Mouse (Mus musculus) MEL (cell line): ENCODE data around the gene Tmem161a. TPM values are rescaled to one million over a fixed set of nuclear protein-coding genes. Genes with fewer than 3 reads are reported as not detected.
A peak's percentile ranks its signal among the peaks of the same experiment; 100 is the strongest.

Experiments used
- DNase-seq: peaks from one replicate; pipeline ENCODE4 v3.0.0; 2011; ENCODE audit warnings: low read depth, low spot score
- H3K27ac ChIP-seq: 2 replicates; pipeline ENCODE4 v1.5.1; 2012; ENCODE audit warnings: low read depth, mild to moderate bottlenecking, control low read depth, low read length, moderate library complexity; ENCODE audit not compliant: control insufficient read depth
- H3K27me3 ChIP-seq, 2 experiments: fragments of 150-350 bp in 1 of 2; sonication (generic) in 1 of 2; 2 replicates each; pipeline ENCODE4 v1.6.1; 2012; ENCODE audit warnings: low read length in 2 of 2, mild to moderate bottlenecking in 2 of 2, improper control_type of control experiment in 1 of 2, moderate library complexity in 1 of 2; ENCODE audit not compliant: insufficient read depth in 2 of 2, control insufficient read depth in 1 of 2
- H3K36me3 ChIP-seq, 2 experiments: 2 replicates each; pipeline ENCODE4 v1.6.1; 2012 to 2014; ENCODE audit warnings: low read length in 2 of 2, improper control_type of control experiment in 1 of 2, inconsistent platforms in 1 of 2, mild to moderate bottlenecking in 1 of 2; ENCODE audit not compliant: insufficient read depth in 2 of 2, control insufficient read depth in 1 of 2
- H3K4me1 ChIP-seq, 2 experiments: fragments of 150-350 bp in 1 of 2; sonication (generic) in 1 of 2; 2 replicates each; pipeline ENCODE4 v1.6.1; 2012; ENCODE audit warnings: low read length in 2 of 2, improper control_type of control experiment in 1 of 2, mild to moderate bottlenecking in 1 of 2; ENCODE audit not compliant: insufficient read depth in 2 of 2, control insufficient read depth in 1 of 2
- H3K4me3 ChIP-seq, 2 experiments: fragments of 150-350 bp in 1 of 2; sonication (generic) in 1 of 2; 2 replicates each; pipeline ENCODE4 v1.5.1; 2012; ENCODE audit warnings: low read depth in 2 of 2, low read length in 2 of 2, mild to moderate bottlenecking in 2 of 2, moderate library complexity in 2 of 2, control low read depth in 1 of 2, improper control_type of control experiment in 1 of 2; ENCODE audit not compliant: control insufficient read depth in 1 of 2, insufficient read depth in 1 of 2
- H3K79me2 ChIP-seq: 2 replicates; pipeline ENCODE4 v1.6.1; 2012; ENCODE audit warnings: mild to moderate bottlenecking, low read length, moderate library complexity; ENCODE audit not compliant: control insufficient read depth, poor library complexity, insufficient read depth
- H3K9ac ChIP-seq: 2 replicates; pipeline ENCODE4 v1.6.1; 2012; ENCODE audit warnings: low read depth, mild to moderate bottlenecking, control low read depth, low read length, moderate library complexity; ENCODE audit not compliant: control insufficient read depth, poor library complexity, severe bottlenecking
- H3K9me3 ChIP-seq: fragments of 150-350 bp; sonication (generic); replicated peaks from 2 replicates; pipeline ENCODE4 v1.6.1; 2012; ENCODE audit warnings: mild to moderate bottlenecking, low read length, improper control_type of control experiment, moderate library complexity; ENCODE audit not compliant: insufficient read depth
- BHLHE40 ChIP-seq: IDR thresholded peaks from 2 replicates; pipeline ENCODE4 v1.6.1; 2012; ENCODE audit warnings: low read depth, mild to moderate bottlenecking, inconsistent platforms, low read length, improper control_type of control experiment, borderline replicate concordance
- CHD1 ChIP-seq: IDR thresholded peaks from 2 replicates; pipeline ENCODE4 v1.6.1; 2012; ENCODE audit warnings: low read depth, mild to moderate bottlenecking, inconsistent platforms, low read length, improper control_type of control experiment
- CHD2 ChIP-seq: IDR thresholded peaks from 2 replicates; pipeline ENCODE4 v1.6.1; 2011; ENCODE audit warnings: low read length, improper control_type of control experiment
- CTCF ChIP-seq, 3 experiments: IDR thresholded peaks in 2 of 3; conservative IDR thresholded peaks in 1 of 3; 2 replicates each; pipeline ENCODE4 v1.5.1; 2011 to 2012; ENCODE audit warnings: low read length in 3 of 3, low read depth in 2 of 3, mild to moderate bottlenecking in 2 of 3, improper control_type of control experiment in 1 of 3, inconsistent platforms in 1 of 3, mixed read lengths in 1 of 3, moderate library complexity in 1 of 3; ENCODE audit not compliant: control insufficient read depth in 1 of 3, insufficient read depth in 1 of 3, poor library complexity in 1 of 3, severe bottlenecking in 1 of 3
- E2F4 ChIP-seq: IDR thresholded peaks from 2 replicates; pipeline ENCODE4 v1.6.1; 2011; ENCODE audit warnings: low read depth, low read length, improper control_type of control experiment, borderline replicate concordance
- EP300 ChIP-seq, 2 experiments: IDR thresholded peaks; 2 replicates each; pipeline ENCODE4 v1.6.1; 2011; ENCODE audit warnings: improper control_type of control experiment in 2 of 2, low read length in 2 of 2, low read depth in 1 of 2, mild to moderate bottlenecking in 1 of 2
- ETS1 ChIP-seq: IDR thresholded peaks from 2 replicates; pipeline ENCODE4 v1.6.1; 2012; ENCODE audit warnings: low read depth, mild to moderate bottlenecking, inconsistent platforms, low read length, improper control_type of control experiment, moderate library complexity
- GABPA ChIP-seq: IDR thresholded peaks from 2 replicates; pipeline ENCODE4 v1.6.1; 2012; ENCODE audit warnings: low read depth, mild to moderate bottlenecking, inconsistent platforms, low read length, improper control_type of control experiment, moderate library complexity
- HCFC1 ChIP-seq: IDR thresholded peaks from 2 replicates; pipeline ENCODE4 v1.6.1; 2012; ENCODE audit warnings: low read depth, mild to moderate bottlenecking, inconsistent platforms, low read length, improper control_type of control experiment, moderate library complexity
- JUND ChIP-seq: IDR thresholded peaks from 2 replicates; pipeline ENCODE4 v1.6.1; 2011; ENCODE audit warnings: low read depth, mild to moderate bottlenecking, improper control_type of control experiment, low read length
- KAT2A ChIP-seq: conservative IDR thresholded peaks from 2 replicates; pipeline ENCODE4 v1.6.1; 2012; ENCODE audit warnings: low read depth, low read length, improper control_type of control experiment, inconsistent platforms
- MAFK ChIP-seq: IDR thresholded peaks from 2 replicates; pipeline ENCODE4 v1.6.1; 2011; ENCODE audit warnings: low read depth, mild to moderate bottlenecking, low read length, improper control_type of control experiment, borderline replicate concordance
- MAX ChIP-seq: IDR thresholded peaks from 2 replicates; pipeline ENCODE4 v1.6.1; 2011; ENCODE audit warnings: low read length, improper control_type of control experiment
- MAZ ChIP-seq: IDR thresholded peaks from 2 replicates; pipeline ENCODE4 v1.6.1; 2012; ENCODE audit warnings: low read depth, mild to moderate bottlenecking, inconsistent platforms, low read length, improper control_type of control experiment
- MEF2A ChIP-seq: IDR thresholded peaks from 2 replicates; pipeline ENCODE4 v1.6.1; 2014; ENCODE audit warnings: low read depth, mild to moderate bottlenecking, inconsistent platforms, low read length, improper control_type of control experiment; ENCODE audit not compliant: poor library complexity, insufficient replicate concordance, severe bottlenecking; ENCODE audit errors: extremely low read depth
- MXI1 ChIP-seq: IDR thresholded peaks from 2 replicates; pipeline ENCODE4 v1.6.1; 2011; ENCODE audit warnings: mild to moderate bottlenecking, low read depth, low read length, improper control_type of control experiment
- MYB ChIP-seq: IDR thresholded peaks from 2 replicates; pipeline ENCODE4 v1.6.1; 2011; ENCODE audit warnings: mild to moderate bottlenecking, low read depth, low read length, improper control_type of control experiment
- MYC ChIP-seq: IDR thresholded peaks from 2 replicates; pipeline ENCODE4 v1.6.1; 2011; ENCODE audit warnings: low read depth, mild to moderate bottlenecking, low read length, improper control_type of control experiment, moderate library complexity
- NELFE ChIP-seq: IDR thresholded peaks from 2 replicates; pipeline ENCODE4 v1.6.1; 2011; ENCODE audit warnings: low read depth, low read length, improper control_type of control experiment
- NRF1 ChIP-seq: IDR thresholded peaks from 2 replicates; pipeline ENCODE4 v1.6.1; 2014; ENCODE audit warnings: low read depth, mild to moderate bottlenecking, inconsistent platforms, low read length, improper control_type of control experiment, moderate library complexity; ENCODE audit not compliant: poor library complexity, insufficient read depth, severe bottlenecking
- POLR2AphosphoS2 ChIP-seq: IDR thresholded peaks from 2 replicates; pipeline ENCODE4 v1.6.1; 2011; ENCODE audit warnings: low read length, improper control_type of control experiment
- POLR2AphosphoS5 ChIP-seq: IDR thresholded peaks from 2 replicates; pipeline ENCODE4 v1.6.1; 2012; ENCODE audit warnings: low read depth, borderline replicate concordance, mild to moderate bottlenecking, inconsistent platforms, low read length, moderate library complexity, mixed read lengths
- RAD21 ChIP-seq: IDR thresholded peaks from 2 replicates; pipeline ENCODE4 v1.6.1; 2011; ENCODE audit warnings: mild to moderate bottlenecking, low read depth, low read length, improper control_type of control experiment
- RCOR1 ChIP-seq: IDR thresholded peaks from 2 replicates; pipeline ENCODE4 v1.6.1; 2012; ENCODE audit warnings: low read depth, mild to moderate bottlenecking, inconsistent platforms, low read length, improper control_type of control experiment
- SIN3A ChIP-seq: IDR thresholded peaks from 2 replicates; pipeline ENCODE4 v1.6.1; 2012; ENCODE audit warnings: low read length, improper control_type of control experiment, inconsistent platforms
- SMC3 ChIP-seq: IDR thresholded peaks from 2 replicates; pipeline ENCODE4 v1.6.1; 2011; ENCODE audit warnings: low read depth, low read length, improper control_type of control experiment
- TAL1 ChIP-seq: IDR thresholded peaks from 2 replicates; pipeline ENCODE4 v1.6.1; 2012; ENCODE audit warnings: mild to moderate bottlenecking, inconsistent platforms, low read length, moderate library complexity, mixed read lengths
- TBP ChIP-seq: IDR thresholded peaks from 2 replicates; pipeline ENCODE4 v1.8.0; 2011; ENCODE audit warnings: low read depth, low read length, improper control_type of control experiment
- TCF12 ChIP-seq: IDR thresholded peaks from 2 replicates; pipeline ENCODE4 v1.6.1; 2014; ENCODE audit warnings: low read depth, mild to moderate bottlenecking, inconsistent platforms, low read length, improper control_type of control experiment, moderate library complexity
- UBTF ChIP-seq: IDR thresholded peaks from 2 replicates; pipeline ENCODE4 v1.6.1; 2012; ENCODE audit warnings: low read depth, mild to moderate bottlenecking, inconsistent platforms, low read length, improper control_type of control experiment, moderate library complexity, borderline replicate concordance; ENCODE audit not compliant: insufficient read depth
- USF1 ChIP-seq: IDR thresholded peaks from 2 replicates; pipeline ENCODE4 v1.6.1; 2014; ENCODE audit warnings: low read depth, mild to moderate bottlenecking, inconsistent platforms, low read length, improper control_type of control experiment, moderate library complexity
- USF2 ChIP-seq, 2 experiments: IDR thresholded peaks; 2 replicates each; pipeline ENCODE4 v1.6.1; 2011 to 2012; ENCODE audit warnings: improper control_type of control experiment in 2 of 2, low read length in 2 of 2, borderline replicate concordance in 1 of 2, inconsistent platforms in 1 of 2, low read depth in 1 of 2, mild to moderate bottlenecking in 1 of 2; ENCODE audit not compliant: insufficient read depth in 1 of 2
- ZC3H11A ChIP-seq: IDR thresholded peaks from 2 replicates; pipeline ENCODE4 v1.6.1; 2012; ENCODE audit warnings: low read depth, mild to moderate bottlenecking, inconsistent platforms, low read length, improper control_type of control experiment
- ZMIZ1 ChIP-seq: IDR thresholded peaks from 2 replicates; pipeline ENCODE4 v1.6.1; 2012; ENCODE audit warnings: low read depth, mild to moderate bottlenecking, inconsistent platforms, low read length, improper control_type of control experiment, moderate library complexity
- ZNF384 ChIP-seq: IDR thresholded peaks from 2 replicates; pipeline ENCODE4 v1.6.1; 2012; ENCODE audit warnings: low read depth, mild to moderate bottlenecking, inconsistent platforms, low read length, improper control_type of control experiment
- polyA plus RNA-seq, 2 experiments: library from polyadenylated mRNA; stranded (reverse) in 1 of 2; unstranded in 1 of 2; fragments of >175 nt in 1 of 2; fragments of >200 nt in 1 of 2; gene quantifications; 2 replicates each; pipeline versions ENCODE4 v1.2.1 to v1.2.4; 2012; ENCODE audit warnings: low replicate concordance in 2 of 2, low read depth in 1 of 2; ENCODE audit not compliant: insufficient read length in 2 of 2, insufficient read depth in 1 of 2, missing spikeins in 1 of 2
- total RNA-seq: library from RNA; depleted of rRNA; stranded (reverse); fragments of 300-350 nt; gene quantifications from 2 replicates; pipeline ENCODE4 v1.2.3, GENCODE M21; 2012; rRNA removed

Tmem161a gene
- total RNA-seq (45.1 and 50.7 TPM in 2 replicates), polyA plus RNA-seq (10 to 100 TPM in 1 of 2 experiments, not detected in 1; 51.4 TPM)

GRCm38 (mm10) chr8:70172043-70172681 lies at the start of gene Tmem161a:
Gene Tmem161a (plus strand): TSS chr8:70172356.
- no peaks in the 10 kb centered on the region for H3K9me3 ChIP-seq
- H3K27ac ChIP-seq = peak within 1 kb of the TSS; percentile 48
- DNase-seq = peak; percentile 98
- no peaks in the 10 kb centered on the region for H3K27me3 ChIP-seq
- peak within 1 kb of the TSS; percentile 75 to 82 for H3K4me3 ChIP-seq
- H3K4me1 ChIP-seq = peaks cover 7 to 17% of the 10 kb centered on the region in 2 experiments
- peaks cover 10% of the 10 kb centered on the region for H3K79me2 ChIP-seq
- peak within 1 kb of the TSS; percentile 82 for H3K9ac ChIP-seq
- peaks cover 0 to 10% of the 10 kb centered on the region in 2 experiments; a peak in 2 of 4 replicates for H3K36me3 ChIP-seq
- TF ChIP-seq CTCF (IDR thresholded peaks at IDR 0.05 in 2 of 3, conservative IDR thresholded peaks at IDR 0.05 in 1 of 3; ENCODE audit: control insufficient read depth in 1 of 3, insufficient read depth in 1 of 3, low read depth in 2 of 3, low read length in 3 of 3, poor library complexity in 1 of 3, severe bottlenecking in 1 of 3) (no peak), ETS1 (no peak), MYB (no peak), TAL1 (no peak), RAD21 (no peak), NELFE (peak; percentile 84), RCOR1 (no peak), HCFC1 (peak; percentile 98), CHD1 (no peak), POLR2AphosphoS5 (no peak), USF2 (IDR thresholded peaks at IDR 0.05; ENCODE audit: borderline replicate concordance in 1 of 2, insufficient read depth in 1 of 2, low read depth in 1 of 2, low read length in 2 of 2) (no peak), ZC3H11A (no peak), E2F4 (no peak), SMC3 (no peak), ZNF384 (no peak), SIN3A (peak; percentile 75), UBTF (no peak), MEF2A (no peak), KAT2A (peak; percentile 90), TCF12 (no peak), MXI1 (peak; percentile 76), NRF1 (peak; percentile 43; the same call in 1 of the 2 replicates), BHLHE40 (no peak), POLR2AphosphoS2 (peak; percentile 85), ZMIZ1 (0 out of 2 replicates have a peak, but pooled peaks have one; percentile 51), JUND (no peak), GABPA (no peak; the same call in 1 of the 2 replicates), MYC (peak; percentile 75), CHD2 (no peak; the same call in none of the 2 replicates), MAX (peak; percentile 65; the same call in 1 of the 2 replicates), MAFK (no peak), TBP (peak; percentile 80), USF1 (peak; percentile 48), EP300 (IDR thresholded peaks at IDR 0.05; ENCODE audit: low read depth in 1 of 2, low read length in 2 of 2) (no peak), MAZ (peak; percentile 41; the same call in 1 of the 2 replicates)
